Mouse (Mus musculus): ENCODE measurements around the gene Gm49392.

- TF ChIP-seq CTCF (IDR thresholded peaks at IDR 0.05; ENCODE audit: control insufficient read depth, insufficient read depth, insufficient read length) (no peak), MYOG (IDR thresholded peaks at IDR 0.05; ENCODE audit: control insufficient read depth, extremely low read depth, insufficient read length) (no peak), MYOD1 (IDR thresholded peaks at IDR 0.05; ENCODE audit: control insufficient read depth, insufficient read length, low read depth) (no peak), MAX (IDR thresholded peaks at IDR 0.05) (no peak)
These were observed 32.4 kb downstream of the Gm49392 start, which contains the start of gene 4930486L24Rik for GRCm38 (mm10) chr13:60864281-60864680.
